Mouse (Mus musculus): ENCODE results near the gene Coro1a. TPM values are rescaled to one million over a fixed set of nuclear protein-coding genes. Genes with fewer than 3 reads are reported as not detected.

Coro1a gene
- total RNA-seq, 2 experiments from 2014 or later: 1,059 to 1,554 TPM

GRCm38 (mm10) chr7:126708175-126708952 is 777 bp upstream of the Coro1a start:
- no peak for ATAC-seq (ENCODE audit: poor library complexity, severe bottlenecking)

- ATAC-seq (ENCODE audit: poor library complexity, severe bottlenecking): peak; percentile 64
Measured at GRCm38 (mm10) chr7:126704121-126704980, 3.2 kb downstream of the Coro1a start.

GRCm38 (mm10) chr7:126703757-126704077 is 3.9 kb downstream of the Coro1a start:
- no peak for ATAC-seq (ENCODE audit: poor library complexity, severe bottlenecking)

- no peak for ATAC-seq (ENCODE audit: poor library complexity, severe bottlenecking)
Measured at GRCm38 (mm10) chr7:126702861-126703756, 4.5 kb downstream of the Coro1a start.

GRCm38 (mm10) chr7:126702358-126702757 is 5.2 kb downstream of the Coro1a start:
- ATAC-seq (ENCODE audit: poor library complexity, severe bottlenecking): peak; percentile 47

- no peak for ATAC-seq (ENCODE audit: poor library complexity, severe bottlenecking)
Measured at GRCm38 (mm10) chr7:126701559-126702357, 5.8 kb downstream of the Coro1a start.

- peak; percentile 40 for ATAC-seq (ENCODE audit: poor library complexity, severe bottlenecking)
Measured at GRCm38 (mm10) chr7:126701070-126701469, 6.5 kb downstream of the Coro1a start.

- ATAC-seq (ENCODE audit: poor library complexity, severe bottlenecking): no peak
Measured at GRCm38 (mm10) chr7:126700063-126701015, 7.2 kb downstream of the Coro1a start.

- ATAC-seq (ENCODE audit: poor library complexity, severe bottlenecking): no peak
Measured at GRCm38 (mm10) chr7:126697838-126698237, 9.7 kb downstream of the Coro1a start.

GRCm38 (mm10) chr7:126696886-126697285 is 10.7 kb downstream of the Coro1a start:
- ATAC-seq (ENCODE audit: poor library complexity, severe bottlenecking): no peak

- no peak for ATAC-seq (ENCODE audit: poor library complexity, severe bottlenecking)
Measured at GRCm38 (mm10) chr7:126696303-126696702, 11.3 kb downstream of the Coro1a start.

GRCm38 (mm10) chr7:126695631-126696207 is 11.9 kb downstream of the Coro1a start, which contains the start of gene Slx1b:
Gene Slx1b, minus strand, starts transcription at chr7:126695784.
- ATAC-seq (ENCODE audit: poor library complexity, severe bottlenecking): peak; percentile 83

GRCm38 (mm10) chr7:126695210-126695611 is 12.4 kb downstream of the Coro1a start, which contains the start of gene Bola2:
Gene Bola2, plus strand, starts transcription at chr7:126695401.
- ATAC-seq (ENCODE audit: poor library complexity, severe bottlenecking): peak; percentile 66

- no peak for ATAC-seq (ENCODE audit: poor library complexity, severe bottlenecking)
Measured at GRCm38 (mm10) chr7:126694441-126695051, 13.0 kb downstream of the Coro1a start.

- ATAC-seq (ENCODE audit: poor library complexity, severe bottlenecking): no peak
Measured at GRCm38 (mm10) chr7:126693781-126694180, 13.8 kb downstream of the Coro1a start.

- peak; percentile 26; the same call in 1 of the 2 replicates for ATAC-seq (ENCODE audit: poor library complexity, severe bottlenecking)
Measured at GRCm38 (mm10) chr7:126693256-126693655, 14.3 kb downstream of the Coro1a start.

GRCm38 (mm10) chr7:126692426-126692825 is 15.2 kb downstream of the Coro1a start:
- ATAC-seq (ENCODE audit: poor library complexity, severe bottlenecking): no peak

- no peak for ATAC-seq (ENCODE audit: poor library complexity, severe bottlenecking)
Measured at GRCm38 (mm10) chr7:126691676-126692075, 15.9 kb downstream of the Coro1a start.
